Mouse (Mus musculus) heart, adult 9 months (tissue): ENCODE measurements around the gene Klk4.

Source experiments
- DNase-seq, 2 experiments: peaks; one replicate each; pipeline ENCODE4 v3.0.0; 2022; ENCODE audit warnings: low spot score in 2 of 2

Klk4 gene

DNA sequence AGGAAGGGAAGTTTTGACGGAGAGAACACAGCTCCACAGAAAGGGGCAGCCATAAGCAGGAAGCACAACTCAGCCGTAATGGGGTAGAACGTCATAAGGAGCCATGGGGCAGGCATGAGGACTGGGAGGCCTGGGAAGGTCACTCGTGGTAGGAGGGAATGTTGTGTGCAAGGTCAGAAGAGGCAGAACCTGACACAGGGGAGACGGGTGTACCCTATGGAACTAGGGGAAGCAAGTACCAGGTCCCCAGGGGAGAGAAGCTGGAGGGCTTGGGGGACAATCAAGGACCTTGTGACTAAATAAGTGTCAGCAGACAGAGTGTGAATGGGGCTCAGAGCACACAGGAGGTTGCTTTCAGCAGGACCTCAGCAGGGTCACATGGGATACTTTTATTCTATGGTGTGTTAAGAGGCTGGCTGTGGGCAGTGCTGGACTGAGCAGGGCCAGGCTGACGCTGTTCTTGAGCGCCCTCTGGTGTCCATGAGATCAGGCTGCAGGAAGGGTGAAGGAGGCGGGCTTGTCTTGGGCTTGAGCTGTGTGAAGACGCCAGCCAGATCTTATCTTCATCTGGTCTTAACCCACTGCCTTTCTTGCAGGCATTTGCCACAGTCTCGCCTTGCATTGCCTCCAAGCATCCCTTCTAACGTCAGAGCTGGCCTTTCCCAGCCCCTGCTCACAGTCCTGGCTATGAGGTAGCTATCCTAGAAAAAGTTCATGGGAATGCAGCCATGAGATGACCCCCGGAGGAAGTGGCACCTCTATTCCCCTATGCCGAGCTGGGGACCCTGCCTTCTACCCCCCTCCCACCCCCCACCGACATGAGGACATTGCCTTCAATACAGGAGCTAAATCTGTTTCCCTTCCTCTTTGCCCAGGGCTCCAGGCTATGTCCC, 38.8 kb downstream of the Klk4 start:
- peak; percentile 28 to 30 for DNase-seq

DNA sequence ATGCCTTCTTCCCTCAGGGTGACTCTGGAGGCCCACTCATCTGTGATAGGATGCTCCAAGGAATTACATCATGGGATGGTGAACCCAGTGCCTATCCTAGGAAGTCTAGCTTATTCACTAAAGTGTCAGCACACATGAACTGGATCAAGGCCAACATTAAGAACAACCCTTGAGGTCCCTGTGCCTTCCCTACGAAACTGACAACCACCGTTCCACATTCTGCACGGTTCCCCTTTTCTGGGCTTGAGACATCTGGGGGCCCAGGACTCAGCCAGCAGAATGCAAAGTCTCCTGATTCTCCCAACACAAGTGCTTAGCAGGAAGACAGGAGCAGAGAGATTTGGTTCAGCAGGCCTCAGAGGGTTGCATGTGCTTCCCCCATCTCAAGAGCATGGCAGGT, 39.6 kb downstream of the Klk4 start:
- no peak for DNase-seq

DNA sequence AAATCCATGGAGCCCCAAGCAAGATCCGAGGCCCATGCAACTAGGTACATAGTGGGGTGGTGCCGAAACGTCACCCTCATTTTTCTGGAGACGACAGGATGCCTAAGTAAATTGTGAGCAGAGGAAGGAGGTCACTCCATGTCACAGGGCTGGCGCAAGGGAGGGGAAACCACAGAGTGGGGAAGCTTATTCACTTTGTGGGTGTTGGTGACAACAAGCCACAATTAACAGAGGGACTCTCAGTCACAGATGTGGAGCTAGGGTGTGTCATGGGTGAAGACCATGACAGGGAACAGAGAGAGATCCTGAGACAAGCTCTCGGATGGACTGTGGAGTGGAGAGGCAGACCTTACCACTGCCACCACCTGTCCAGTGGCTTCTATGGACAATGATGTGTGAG, 40.1 kb downstream of the Klk4 start:
- DNase-seq = no peak

DNA sequence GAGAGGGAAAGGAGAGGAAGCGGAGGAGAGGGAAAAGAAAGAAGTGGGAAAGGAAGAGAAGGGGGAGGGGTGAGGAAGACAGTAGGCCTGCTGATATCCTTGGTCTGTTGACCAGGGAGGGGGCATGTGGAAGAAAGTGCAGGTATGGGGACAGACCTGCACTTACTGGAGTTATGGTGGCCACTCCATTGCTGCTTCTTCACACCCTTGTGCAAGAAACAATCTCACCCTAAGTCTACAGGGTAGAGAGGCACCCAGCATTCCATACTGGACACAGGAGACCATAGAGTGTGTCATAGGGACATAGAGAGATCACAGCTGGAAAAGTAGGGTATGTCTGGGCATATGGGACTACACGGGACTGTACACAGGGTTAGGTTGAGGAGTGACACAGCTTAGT, 41.0 kb downstream of the Klk4 start:
- no peak for DNase-seq

DNA sequence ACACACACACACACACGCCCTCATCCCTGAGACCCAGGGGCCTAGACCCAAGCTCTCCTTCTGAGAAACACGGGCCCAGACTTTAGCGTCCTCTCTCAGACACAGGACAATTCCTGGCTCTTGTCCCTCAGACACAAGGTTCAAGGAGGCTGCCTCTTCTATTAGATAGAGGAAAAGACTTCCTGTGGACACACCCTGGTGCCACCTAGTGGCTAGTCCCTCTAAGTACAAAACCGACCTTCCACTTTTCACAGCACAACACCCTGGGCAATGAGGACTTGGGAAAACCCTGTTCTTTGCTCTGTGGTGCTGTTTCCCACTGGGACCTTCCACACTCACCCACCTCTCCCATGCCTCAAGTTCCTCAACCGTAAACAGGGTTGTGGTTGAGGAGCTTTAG, 45.0 kb downstream of the Klk4 start:
- no peak for DNase-seq

DNA sequence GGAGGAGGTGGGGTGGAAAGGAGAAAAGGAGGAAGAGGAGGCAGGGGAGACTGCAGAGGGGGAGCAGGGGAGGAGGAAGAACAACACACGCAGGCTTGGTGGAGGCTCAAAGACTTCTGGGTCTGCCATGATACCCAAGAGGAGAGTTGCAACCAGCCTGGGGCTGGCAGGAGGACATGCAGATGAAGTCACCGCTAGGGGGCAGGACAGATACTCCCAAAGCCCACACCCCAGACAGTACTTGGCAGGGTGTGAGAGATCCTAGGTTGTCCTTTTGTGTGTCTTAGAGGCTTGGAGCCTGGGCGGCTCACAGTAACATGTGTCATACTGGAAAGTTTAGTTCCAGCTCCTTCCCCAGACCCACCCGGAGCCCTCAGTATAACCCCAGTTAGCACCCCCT, 47.6 kb downstream of the Klk4 start:
- no peak for DNase-seq

DNA sequence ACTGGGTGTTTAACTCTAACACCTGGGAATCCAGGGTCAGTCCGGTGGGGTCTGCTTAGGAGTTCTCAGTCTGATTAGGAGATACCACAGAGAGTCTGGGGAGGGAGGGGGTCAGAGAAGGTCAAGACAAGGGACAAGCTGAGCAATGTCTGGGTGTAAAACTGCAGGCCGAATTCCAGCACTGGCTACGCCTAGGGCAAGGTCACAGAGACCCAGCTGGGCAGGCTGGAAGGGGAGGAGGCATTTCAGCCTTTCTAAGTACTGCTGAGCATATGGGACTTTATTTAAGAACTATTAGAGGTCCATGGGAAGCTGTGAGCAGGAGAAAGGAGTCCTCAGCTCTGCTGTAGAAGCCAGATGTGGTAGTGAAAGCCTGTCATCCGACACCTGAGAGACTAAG, 51.4 kb downstream of the Klk4 start:
- no peak for DNase-seq

DNA sequence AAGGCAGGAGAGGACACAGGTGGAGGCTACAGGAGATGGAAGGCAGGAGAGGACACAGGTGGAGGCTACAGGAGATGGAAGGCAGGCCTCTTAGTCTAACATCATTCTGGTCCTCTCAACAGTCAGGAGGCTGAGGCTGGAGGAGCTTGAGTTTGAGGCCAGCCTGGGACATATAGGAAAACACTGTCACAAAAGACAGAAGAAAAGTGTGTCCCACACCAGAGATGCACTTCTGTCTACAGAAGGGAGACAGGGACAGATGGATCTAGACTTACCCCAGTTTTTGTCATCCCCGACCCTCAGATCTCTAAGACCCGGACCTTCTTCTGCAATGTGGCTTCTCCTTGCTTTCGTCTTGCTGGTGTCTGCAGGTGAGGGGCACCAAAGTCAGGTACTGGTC, 52.5 kb downstream of the Klk4 start, which contains the start of gene Klk15:
TSS of gene Klk15 (plus strand) at position 301 of the 400 bp plus-strand sequence.
- DNase-seq = no peak

DNA sequence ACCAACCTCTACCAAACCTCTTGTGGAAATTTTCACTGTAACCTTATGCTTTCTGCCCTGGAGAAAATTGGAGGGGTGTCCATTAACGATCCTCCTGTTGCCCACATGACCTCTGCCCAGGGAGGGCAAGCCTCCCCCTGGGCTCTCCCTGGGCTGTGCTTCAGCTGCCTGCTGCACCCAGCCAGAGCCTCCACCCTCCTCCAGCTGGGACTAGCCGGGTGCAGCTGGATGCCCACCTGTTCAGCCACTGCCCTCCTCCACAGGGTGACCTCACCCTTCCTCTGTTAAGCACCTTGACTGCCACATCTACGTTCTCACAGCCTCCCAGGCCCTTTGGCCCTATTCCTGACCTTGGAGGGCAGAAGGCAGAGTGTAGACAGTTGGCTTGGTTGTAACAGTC, 53.8 kb downstream of the Klk4 start:
- DNase-seq = no peak
